Mouse (Mus musculus): ENCODE data around the gene Sorcs2.
"Not testable (repeated sequence)": the region's sequence is repeated elsewhere in the genome, so short reads cannot be mapped to it uniquely, and the experiment has no call there.

Gene Sorcs2

DNA sequence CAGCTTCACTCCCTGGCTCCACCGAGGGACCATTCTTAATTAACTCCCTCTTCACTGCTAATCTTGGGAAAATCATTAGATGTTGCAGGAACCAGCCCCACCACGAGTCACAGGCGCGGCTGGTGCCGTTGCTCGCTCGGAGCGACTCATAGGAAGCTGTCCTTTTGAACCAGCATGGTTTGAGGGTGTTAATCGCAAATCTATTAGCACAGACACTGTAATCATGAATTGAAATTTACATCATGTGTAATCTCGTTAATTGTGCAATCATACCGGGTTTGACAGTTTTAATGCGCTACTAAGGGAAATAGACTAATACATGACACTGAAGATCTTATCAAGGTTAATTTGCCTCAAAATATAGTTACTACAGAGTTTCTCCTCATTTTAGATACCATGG lies 118.0 kb downstream of the Sorcs2 start:
- in situ Hi-C loops (cut with MboI; ENCODE audit: low pct_unique_long_range_greater_than_20kb in 1 of 2, low sequenced_read_pairs in 2 of 2, unreplicated experiment in 1 of 2), result no loop called here

DNA sequence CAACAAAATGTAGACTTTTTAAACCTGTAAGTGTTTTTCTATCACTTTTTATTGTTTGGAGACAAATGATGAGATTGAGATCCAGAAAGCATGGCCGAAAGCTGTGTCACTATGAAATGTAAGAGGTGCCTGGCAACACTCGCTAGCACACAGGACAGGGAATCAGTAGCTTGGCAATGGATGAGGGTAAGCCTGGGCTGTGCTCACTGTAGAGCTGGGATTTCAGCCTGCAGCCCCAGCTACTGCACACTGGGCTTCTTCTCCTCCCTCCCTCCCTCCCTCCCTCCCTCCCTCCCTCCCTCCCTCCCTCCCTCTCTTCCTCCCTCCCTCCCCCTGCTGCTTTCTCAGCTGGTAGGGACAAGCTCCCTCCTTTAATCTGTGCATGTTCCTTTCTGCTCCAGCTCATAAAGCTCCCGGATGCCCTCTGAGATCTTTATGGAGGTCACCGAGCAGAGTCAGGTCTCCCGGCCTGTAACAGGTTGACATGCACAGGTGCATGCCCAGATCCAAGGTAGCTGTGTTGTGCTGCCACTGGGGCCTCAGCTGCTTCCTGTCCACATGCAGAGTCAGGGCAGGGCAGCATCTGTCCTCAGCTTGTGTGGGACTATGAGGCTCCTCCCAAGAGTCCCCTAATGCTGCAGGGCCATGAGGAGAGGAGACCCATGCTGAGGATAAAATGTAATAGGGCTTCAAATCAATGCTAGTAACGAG lies 123.1 kb downstream of the Sorcs2 start:
- in situ Hi-C loops (cut with MboI; ENCODE audit: low pct_unique_long_range_greater_than_20kb in 1 of 2, low sequenced_read_pairs in 2 of 2, unreplicated experiment in 1 of 2), result no loop called here

DNA sequence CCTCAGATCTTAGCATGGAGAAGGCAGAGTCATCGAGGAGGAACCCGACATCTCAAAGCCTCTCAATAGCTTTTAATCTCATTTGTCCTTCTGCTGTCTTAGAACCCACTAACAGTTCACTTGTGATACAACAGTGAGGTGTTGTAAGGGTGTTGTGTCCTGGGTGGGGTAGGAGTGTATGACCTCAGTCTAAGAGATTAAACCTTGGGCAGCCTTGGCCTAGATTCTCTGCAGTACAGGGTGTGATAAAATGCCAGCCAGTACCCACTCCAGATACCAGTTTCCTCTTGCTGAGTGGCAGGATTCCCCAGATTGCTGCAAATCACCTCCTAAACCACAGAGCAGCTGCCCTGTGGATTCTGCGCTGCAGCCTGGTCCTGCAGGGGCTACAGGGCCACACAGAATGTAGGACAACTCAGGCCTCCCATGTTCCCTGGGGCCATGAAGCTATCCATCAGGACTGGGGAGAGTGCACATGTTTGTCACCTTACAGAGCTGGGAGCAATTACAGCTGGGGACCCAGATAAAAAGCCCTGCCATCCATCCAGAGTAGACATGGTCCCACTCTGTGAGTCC lies 130.7 kb downstream of the Sorcs2 start:
- in situ Hi-C loops (cut with MboI; ENCODE audit: low pct_unique_long_range_greater_than_20kb in 1 of 2, low sequenced_read_pairs in 2 of 2, unreplicated experiment in 1 of 2), result no loop called here

DNA sequence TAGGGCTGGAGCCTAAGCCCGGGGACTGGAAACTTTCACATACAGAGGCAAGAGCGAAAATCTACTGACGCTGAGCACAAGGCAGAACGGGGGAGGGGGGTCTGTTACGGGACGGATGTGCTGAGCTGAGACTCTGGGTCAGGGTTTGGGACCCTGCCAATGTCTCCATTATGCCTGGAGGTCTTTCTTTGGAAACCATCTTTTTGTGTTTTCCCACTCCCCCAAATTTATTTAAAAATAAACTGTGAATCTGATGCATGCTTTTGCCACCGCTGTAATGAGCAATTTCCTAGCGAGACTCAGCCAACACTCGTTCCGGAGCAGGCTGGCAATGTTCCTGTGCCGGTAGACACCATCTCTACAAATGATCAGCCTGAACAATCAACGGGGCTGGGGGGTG lies 137.1 kb downstream of the Sorcs2 start:
- in situ Hi-C loops (cut with MboI; ENCODE audit: low pct_unique_long_range_greater_than_20kb in 1 of 2, low sequenced_read_pairs in 2 of 2, unreplicated experiment in 1 of 2), result no loop called here

DNA sequence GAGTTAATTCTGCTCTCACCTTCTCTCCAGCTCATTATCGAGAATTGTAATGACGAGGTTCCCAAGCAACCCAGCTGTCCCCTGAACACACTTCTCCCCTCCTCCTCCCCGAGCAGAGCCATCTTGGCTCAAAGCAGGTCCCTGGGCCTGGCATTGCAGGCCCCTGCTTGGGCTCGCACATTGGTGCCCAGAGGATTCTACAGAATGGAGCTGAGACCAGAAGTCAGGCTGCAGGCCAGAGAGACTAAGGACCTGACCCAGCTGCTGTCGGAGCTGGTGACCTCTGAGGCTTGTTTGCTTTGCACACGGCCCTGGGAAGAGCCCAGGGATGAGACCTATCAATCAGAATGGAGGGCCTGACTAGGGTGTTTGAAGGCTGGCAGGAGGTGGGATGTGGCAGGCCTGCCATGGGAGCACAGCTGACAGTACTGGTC lies 138.2 kb downstream of the Sorcs2 start:
- in situ Hi-C loops (cut with MboI; ENCODE audit: low pct_unique_long_range_greater_than_20kb in 1 of 2, low sequenced_read_pairs in 2 of 2, unreplicated experiment in 1 of 2), result no loop called here

DNA sequence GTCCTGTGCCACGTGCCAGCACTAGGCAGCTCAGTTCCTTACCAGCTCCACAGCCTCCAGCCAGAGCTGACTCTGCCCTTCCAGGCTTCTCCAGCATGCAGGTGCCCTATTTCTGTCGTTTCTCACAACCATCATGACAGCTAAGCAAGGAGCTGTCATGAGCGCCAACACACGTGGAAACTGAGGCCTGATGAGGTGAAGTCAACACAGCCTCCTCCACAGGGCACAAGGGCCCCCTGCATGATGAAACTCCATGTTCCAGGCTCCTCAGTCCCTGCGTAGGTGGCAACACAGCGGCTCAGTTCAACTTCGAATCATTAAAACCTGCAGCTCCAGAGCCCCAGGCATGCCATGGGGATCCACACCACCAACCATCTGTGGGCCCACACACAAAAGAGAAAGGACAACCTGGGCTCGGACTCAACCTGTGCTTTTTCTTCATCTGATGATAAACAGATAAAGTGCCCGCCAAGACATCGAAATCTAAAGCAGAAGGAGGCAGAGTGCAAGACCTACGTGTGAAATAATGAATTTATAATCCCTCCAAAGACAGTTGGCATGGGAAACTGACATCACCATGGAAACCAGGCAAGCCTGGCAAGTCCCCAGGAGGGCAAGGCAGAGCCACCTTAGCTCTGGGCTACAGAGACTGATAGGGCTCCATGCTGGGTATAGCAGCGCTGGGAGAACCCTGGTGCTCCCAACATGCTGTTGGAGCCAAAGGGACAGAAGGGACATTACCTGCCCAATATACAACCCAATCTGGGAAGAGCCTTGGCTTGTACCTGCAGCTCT lies 139.4 kb downstream of the Sorcs2 start:
- in situ Hi-C loops (cut with MboI; ENCODE audit: low pct_unique_long_range_greater_than_20kb in 1 of 2, low sequenced_read_pairs in 2 of 2, unreplicated experiment in 1 of 2), result no loop called here

DNA sequence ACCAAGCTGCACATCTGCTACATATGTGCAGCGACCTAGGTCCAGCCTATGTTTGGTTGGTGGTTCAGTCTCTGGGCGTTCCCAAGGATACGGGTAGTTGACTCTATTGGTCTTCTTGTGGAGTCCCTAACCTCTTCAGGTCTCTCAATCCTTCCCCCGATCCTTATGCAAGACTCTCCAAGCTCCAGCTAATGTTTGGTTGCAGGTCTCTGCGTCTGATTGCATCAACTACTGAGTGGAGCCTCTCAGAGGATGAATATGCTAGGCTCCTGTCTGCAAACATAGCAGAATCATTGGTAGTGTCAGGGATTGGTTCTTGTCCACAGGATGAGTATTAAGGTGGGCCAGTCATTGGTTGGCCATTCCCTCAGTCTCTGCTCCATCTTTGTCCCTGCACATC lies 140.9 kb downstream of the Sorcs2 start:
- in situ Hi-C loops (cut with MboI; ENCODE audit: low pct_unique_long_range_greater_than_20kb in 1 of 2, low sequenced_read_pairs in 2 of 2, unreplicated experiment in 1 of 2), result no loop called here

DNA sequence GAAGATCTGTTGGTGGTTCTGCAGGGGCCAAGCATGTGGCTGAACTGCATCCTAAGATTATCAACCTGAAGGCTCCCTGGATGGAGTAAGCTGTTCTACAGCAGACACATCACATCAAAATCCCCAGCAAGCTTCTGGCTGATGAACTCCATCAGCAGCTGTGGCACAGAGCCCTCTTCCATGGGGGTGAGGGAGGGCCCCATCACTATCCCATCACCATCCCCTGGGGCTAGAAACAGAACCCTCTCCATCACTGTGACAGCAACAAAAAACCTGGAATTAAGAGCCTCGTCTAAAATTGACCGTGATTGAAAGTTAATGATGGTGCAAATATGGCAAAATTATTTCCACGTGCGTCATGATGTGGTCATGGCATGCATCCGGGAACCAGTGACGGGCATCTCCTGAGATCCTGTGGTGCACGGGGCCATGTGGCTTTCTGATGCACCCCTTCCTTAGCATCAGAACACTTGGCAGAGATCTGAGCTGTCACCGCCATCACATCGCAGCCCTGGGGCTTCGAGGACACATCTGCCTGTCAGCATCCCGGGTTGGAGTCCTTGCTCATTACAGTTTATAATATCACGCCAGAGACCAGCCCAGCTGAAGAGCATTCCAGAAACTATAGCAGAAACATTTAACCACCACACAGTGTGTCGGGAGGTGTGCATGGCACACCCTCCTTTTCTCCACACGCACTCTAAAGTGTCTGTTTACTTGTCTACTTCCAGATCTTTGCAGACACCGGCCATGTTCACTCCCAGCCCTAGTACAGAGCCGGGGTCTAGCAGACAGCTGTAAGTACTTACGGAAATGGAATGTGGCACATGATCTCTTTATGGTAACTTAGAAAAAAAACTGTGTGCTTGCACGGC lies 143.1 kb downstream of the Sorcs2 start:
- in situ Hi-C loops (cut with MboI; ENCODE audit: low pct_unique_long_range_greater_than_20kb in 1 of 2, low sequenced_read_pairs in 2 of 2, unreplicated experiment in 1 of 2), result no loop called here

DNA sequence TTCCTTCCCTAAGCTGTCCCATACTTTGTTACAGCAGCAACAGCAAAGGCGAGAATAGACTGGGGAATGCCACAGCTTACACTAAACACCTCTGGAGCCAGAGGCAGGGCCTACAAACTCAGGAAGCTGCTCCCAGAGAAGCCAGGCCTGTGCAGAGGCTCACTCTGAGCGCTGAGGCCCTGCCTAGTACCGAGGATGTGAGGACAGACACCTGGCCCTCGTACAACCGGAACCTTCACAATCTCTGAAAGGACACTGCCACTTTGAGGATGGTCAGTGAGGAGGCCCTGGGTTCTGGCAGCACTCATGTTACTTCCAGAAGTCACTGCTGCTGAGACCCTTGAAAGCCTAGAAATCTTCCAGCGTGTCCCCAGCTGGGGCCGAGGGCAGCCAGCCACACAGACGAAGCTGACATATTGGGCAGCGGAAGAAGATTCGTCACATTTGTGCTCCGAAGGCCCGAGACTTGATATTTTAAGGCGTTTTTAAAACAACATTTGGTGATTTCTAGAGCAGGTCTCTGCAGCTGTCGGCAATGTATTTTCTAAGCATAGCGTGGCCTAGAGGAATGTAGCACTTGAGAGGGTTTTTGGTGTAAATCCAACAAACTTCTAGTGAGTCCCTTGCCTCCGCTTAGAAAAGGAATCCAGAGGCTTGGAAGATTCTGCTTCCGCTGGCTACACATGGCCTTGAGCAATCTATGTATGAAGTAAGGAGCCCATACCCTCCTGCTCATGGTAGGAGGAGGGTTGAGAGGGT lies 145.0 kb downstream of the Sorcs2 start:
- in situ Hi-C loops (cut with MboI; ENCODE audit: low pct_unique_long_range_greater_than_20kb in 1 of 2, low sequenced_read_pairs in 2 of 2, unreplicated experiment in 1 of 2), result no loop called here

DNA sequence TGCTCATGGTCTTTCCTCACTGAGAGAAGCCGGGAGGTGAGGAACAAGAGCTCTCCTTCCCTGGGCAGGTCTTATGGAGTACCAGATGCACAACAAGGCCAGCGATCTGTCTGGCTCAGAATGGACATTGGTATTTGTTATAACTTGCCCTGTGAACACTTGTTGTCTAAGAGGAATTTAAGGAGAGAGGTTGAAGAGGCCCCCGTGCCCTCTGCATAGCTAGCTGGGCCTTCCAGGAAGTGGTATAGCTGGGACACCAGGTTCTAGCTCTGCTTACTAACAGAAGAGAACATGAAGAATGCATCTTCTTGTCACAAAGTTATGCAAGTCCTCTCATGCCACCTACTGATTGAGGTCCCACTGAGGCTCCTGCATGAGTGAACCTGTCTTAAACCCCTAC lies 149.9 kb downstream of the Sorcs2 start:
- in situ Hi-C loops (cut with MboI; ENCODE audit: low pct_unique_long_range_greater_than_20kb in 1 of 2, low sequenced_read_pairs in 2 of 2, unreplicated experiment in 1 of 2), result no loop called here

DNA sequence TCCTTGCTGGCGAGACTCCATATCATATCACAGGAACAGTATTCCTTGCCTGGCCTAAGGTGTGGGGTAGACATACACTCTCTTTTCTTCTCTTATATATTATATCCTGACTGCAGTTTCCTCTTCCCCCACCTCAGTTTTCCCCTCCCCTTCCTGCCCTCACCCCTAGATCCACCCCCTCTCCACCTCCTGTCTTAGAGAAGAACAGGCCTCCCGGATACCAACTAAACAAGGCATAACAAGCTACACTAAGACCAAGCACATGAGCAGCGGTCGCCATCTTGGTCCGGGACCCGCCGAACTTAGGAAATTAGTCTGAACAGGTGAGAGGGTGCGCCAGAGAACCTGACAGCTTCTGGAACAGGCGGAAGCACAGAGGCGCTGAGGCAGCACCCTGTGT lies 160.4 kb downstream of the Sorcs2 start:
- in situ Hi-C loops (cut with MboI; ENCODE audit: low pct_unique_long_range_greater_than_20kb in 1 of 2, low sequenced_read_pairs in 2 of 2, unreplicated experiment in 1 of 2), result not testable (repeated sequence)

DNA sequence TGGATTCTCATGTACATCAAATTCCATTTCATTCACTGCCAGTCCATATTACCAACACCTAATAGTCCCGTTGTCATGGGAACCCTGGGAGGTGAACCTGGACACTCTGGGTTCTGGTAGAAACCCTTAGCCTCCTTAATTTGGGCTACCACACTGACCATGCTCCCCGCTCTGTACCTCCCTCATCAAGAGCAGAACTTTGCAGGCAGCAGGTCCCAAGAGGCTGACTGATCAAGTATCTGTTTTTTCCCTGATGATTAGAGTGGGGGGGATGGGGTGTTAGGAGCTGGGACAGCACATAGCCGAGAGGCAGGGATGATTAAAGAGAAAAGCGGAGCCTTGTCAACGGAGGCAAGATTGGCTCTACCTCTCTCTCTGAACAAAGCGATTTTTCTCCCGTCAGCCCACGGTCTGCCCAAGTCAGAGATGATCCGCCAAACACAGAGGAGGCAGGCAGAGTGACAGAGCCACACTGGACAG lies 167.6 kb downstream of the Sorcs2 start:
- in situ Hi-C loops (cut with MboI; ENCODE audit: low pct_unique_long_range_greater_than_20kb in 1 of 2, low sequenced_read_pairs in 2 of 2, unreplicated experiment in 1 of 2), result no loop called here

DNA sequence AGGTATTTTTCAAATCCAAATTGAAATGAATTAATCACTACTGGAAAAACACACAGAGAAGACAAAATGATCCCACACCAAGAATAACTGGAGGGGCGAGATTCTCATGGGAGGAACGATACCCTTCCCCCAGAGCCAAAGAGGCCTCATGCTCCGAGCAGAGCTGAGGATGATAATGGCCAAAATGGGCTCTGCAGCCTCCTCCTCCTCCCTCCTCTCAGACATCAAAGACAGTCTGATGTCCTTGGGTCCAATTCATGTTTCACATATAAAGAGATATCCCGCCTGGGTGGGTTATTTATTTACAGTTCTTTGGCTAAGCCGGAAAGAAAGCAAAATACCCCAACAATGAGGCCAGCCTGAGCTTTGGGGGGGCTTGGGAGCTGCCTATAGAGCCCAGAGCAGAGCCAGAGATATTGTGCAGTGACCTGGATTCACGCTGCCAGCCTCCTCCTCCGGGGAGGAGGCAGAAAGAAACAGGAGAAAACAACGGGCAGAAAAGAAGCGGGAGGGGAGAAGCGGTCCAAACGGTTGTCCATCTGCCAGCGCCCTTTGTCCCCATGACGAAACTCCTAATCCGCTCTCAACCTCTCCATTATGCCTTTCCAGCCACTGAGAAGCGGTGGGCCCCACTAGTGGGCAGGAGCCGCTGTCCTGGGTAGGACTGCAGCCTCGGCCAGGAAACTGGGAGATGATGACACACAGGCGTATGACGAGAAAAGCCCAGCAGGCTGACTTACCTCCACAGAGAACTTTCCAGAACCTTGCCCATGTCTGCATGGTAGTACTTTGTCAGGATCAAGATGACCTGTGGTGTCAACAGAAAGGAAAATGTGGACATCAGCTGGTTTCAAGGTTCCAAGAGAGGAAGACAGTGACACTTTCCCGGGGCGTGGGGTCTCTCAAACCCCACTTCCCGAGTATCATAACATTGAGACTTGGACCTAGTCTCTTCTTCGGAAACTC lies 169.3 kb downstream of the Sorcs2 start:
- in situ Hi-C loops (cut with MboI; ENCODE audit: low pct_unique_long_range_greater_than_20kb in 1 of 2, low sequenced_read_pairs in 2 of 2, unreplicated experiment in 1 of 2), result no loop called here

DNA sequence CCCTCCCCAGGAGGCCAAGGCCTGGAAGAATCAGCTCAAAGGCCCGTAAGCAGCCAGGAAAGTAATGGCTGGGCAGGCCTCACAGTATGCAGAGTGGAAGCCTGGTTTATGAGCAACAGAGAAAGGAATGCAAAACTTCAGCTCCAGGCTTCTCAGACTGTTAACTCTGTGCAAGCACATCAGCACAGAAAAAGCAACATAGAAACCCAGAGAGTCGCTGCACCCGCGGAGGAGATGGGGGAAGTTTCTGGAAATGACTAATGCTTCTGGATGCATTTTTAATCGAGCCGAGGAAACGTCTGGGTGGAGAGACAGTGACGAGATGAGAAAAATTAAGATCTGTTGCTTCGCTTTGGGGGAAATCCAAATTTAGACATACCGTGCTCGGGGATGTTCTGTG lies 171.6 kb downstream of the Sorcs2 start:
- in situ Hi-C loops (cut with MboI; ENCODE audit: low pct_unique_long_range_greater_than_20kb in 1 of 2, low sequenced_read_pairs in 2 of 2, unreplicated experiment in 1 of 2), result no loop called here

DNA sequence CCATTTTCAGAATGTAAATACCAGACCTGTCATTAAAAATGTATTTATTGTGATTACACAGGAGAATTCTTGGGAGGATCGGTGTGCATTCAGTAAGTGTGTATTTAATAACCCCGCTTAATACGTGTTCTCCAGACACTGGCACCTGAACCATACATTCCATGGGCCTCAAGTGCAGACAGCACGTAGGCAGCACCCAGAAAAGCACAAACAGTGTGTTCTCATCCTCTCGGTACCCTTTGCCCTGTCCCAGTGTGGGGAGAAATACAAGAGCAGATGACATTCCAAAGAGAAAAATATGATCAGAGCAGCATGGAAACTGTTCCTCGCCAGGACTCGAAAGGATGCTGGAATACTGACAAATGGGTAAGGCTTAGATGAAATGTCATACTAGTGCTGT lies 172.1 kb downstream of the Sorcs2 start:
- in situ Hi-C loops (cut with MboI; ENCODE audit: low pct_unique_long_range_greater_than_20kb in 1 of 2, low sequenced_read_pairs in 2 of 2, unreplicated experiment in 1 of 2), result no loop called here

DNA sequence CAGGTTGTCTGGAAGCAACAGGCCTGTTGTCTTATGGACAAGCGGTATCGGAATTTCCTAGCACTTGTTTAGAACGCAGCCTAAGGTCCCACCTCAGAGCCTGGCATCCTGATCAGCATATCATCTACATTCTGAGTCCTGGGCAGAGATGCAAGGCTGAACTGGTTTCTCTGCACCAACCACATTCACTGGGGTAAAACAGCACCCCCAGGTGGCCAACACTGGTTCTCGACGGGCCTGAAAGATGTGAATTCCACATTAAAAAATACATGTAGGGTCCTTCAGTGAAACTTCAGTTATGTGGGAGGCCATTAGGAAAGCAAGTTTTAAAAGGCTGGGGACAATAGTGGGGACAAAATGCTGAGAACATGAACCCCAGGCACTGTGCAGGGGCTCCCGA lies 174.2 kb downstream of the Sorcs2 start:
- in situ Hi-C loops (cut with MboI; ENCODE audit: low pct_unique_long_range_greater_than_20kb in 1 of 2, low sequenced_read_pairs in 2 of 2, unreplicated experiment in 1 of 2), result no loop called here

DNA sequence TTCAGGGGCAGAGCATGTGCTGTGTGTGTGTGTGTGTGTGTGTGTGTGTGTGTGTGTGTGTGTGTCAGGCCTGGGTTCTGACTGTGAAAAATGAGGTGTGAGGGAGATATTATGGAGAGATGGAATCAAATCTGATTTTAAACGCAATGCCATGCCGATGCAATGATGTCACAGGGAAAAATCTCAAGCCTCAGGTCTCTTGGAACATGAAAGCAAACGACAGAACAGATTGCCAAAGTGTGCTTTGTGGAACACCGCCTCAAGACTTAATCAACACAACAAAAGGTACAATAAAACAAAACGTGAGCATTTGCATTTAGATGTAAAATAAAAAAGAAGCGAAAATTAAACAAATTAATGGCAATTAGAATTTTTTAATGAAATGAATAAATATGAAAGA lies 177.3 kb downstream of the Sorcs2 start:
- in situ Hi-C loops (cut with MboI; ENCODE audit: low pct_unique_long_range_greater_than_20kb in 1 of 2, low sequenced_read_pairs in 2 of 2, unreplicated experiment in 1 of 2), result no loop called here

All from mouse embryonic stem cell (cell line).